Mouse (Mus musculus) thymus, adult 2 months (tissue): ENCODE results near the gene Trnt1. TPM values are rescaled to one million over a fixed set of nuclear protein-coding genes. Genes with fewer than 3 reads are reported as not detected.

ENCODE experiments used
- DNase-seq: peaks from one replicate; pipeline ENCODE4 v3.0.0; 2021
- H3K27ac ChIP-seq: fragments of 200-500 bp; 2 replicates; pipeline ENCODE4 v1.5.1; 2012; ENCODE audit warnings: low read length, control low read depth; ENCODE audit not compliant: control insufficient read depth, insufficient read depth
- H3K27me3 ChIP-seq: fragments of 200-500 bp; 2 replicates; pipeline ENCODE4 v1.6.1; 2012; ENCODE audit warnings: mild to moderate bottlenecking, low read length, moderate library complexity, mixed read lengths; ENCODE audit not compliant: control insufficient read depth, insufficient read depth
- H3K36me3 ChIP-seq: fragments of 200-500 bp; 2 replicates; pipeline ENCODE4 v1.6.1; 2012; ENCODE audit warnings: mild to moderate bottlenecking, low read length, moderate library complexity; ENCODE audit not compliant: control insufficient read depth, insufficient read depth
- H3K4me1 ChIP-seq: fragments of 200-500 bp; replicated peaks from 2 replicates; pipeline ENCODE4 v1.6.1; 2012; ENCODE audit warnings: low read length; ENCODE audit not compliant: control insufficient read depth, insufficient read depth
- H3K4me3 ChIP-seq: fragments of 200-500 bp; 2 replicates; pipeline ENCODE4 v1.5.1; 2012; ENCODE audit warnings: mild to moderate bottlenecking, low read length, control low read depth, moderate library complexity; ENCODE audit not compliant: control insufficient read depth, insufficient read depth
- CTCF ChIP-seq: fragments of 200-500 bp; IDR thresholded peaks from 2 replicates; pipeline ENCODE4 v1.5.1; 2012; ENCODE audit warnings: mild to moderate bottlenecking, control low read depth, low read length, moderate library complexity, borderline replicate concordance; ENCODE audit not compliant: control insufficient read depth, poor library complexity, insufficient read depth; ENCODE audit errors: extremely low read depth
- POLR2A ChIP-seq: fragments of 200-500 bp; IDR thresholded peaks from 2 replicates; pipeline ENCODE4 v1.6.1; 2012; ENCODE audit warnings: mild to moderate bottlenecking, low read length, control low read depth, moderate library complexity; ENCODE audit not compliant: control insufficient read depth, poor library complexity, insufficient read depth; ENCODE audit errors: extremely low read depth
- WGBS: fragments of 180-500 bp; shearing (Covaris S2); methylation state at CpG from one replicate; pipeline ENCODE4 v1.1.7; 2018; 5-methylcytosine and 5-hydroxymethylcytosine counted together
- polyA plus RNA-seq: library from polyadenylated mRNA; depleted of rRNA; stranded (reverse); fragments of >200 nt; gene quantifications from 2 replicates; pipeline ENCODE4 v1.2.3, GENCODE M21; 2012

The Trnt1 gene
- polyA plus RNA-seq, 1 experiment: 11.8 TPM

DNA sequence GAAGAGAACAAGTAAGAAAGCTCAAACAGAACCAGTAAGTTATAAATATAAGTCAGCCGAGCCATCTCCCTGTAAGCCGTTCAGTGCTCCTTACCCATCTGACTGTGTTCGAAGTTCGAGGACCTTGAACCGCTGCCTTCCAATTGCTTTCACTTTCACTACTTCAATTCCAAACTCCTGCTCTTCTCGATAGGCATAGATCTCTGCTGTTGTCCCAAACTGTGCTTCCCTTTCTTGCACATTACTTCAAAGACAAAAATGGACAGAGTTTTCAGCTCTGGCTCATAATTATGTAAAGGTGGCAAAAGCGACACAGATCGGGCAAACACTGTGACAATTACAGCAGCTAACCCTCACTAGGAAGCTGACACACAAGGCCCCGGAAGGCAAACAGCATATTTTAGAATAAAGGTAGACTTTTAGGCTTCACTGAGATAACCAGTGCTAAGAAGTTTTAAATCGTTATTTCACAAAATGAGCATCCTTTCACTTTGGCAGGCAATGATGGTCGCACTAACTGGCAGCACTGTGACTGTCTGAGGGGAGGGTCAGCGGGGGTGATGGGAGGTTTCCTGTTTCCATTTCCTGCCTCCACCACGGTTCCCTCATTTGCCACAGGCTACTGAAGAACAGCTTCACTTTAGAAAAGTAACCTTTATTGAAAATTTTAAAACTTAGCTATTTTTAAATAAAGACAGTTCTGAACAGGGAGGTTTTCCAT, 25.3 kb downstream of the Trnt1 start:
- TF ChIP-seq CTCF: no peak
- 33% methylated on average over 13 of the region's 13 CpGs for WGBS
- Histone ChIP-seq H3K4me3 (peak overlapping the region; percentile 33), H3K27ac (peak overlapping the region; percentile 79), H3K27me3 (no peaks in the 10 kb centered on the region), H3K36me3 (peaks cover 17% of the 10 kb centered on the region), H3K4me1 (peaks cover 9% of the 10 kb centered on the region)
- peak; percentile 23 for DNase-seq

DNA sequence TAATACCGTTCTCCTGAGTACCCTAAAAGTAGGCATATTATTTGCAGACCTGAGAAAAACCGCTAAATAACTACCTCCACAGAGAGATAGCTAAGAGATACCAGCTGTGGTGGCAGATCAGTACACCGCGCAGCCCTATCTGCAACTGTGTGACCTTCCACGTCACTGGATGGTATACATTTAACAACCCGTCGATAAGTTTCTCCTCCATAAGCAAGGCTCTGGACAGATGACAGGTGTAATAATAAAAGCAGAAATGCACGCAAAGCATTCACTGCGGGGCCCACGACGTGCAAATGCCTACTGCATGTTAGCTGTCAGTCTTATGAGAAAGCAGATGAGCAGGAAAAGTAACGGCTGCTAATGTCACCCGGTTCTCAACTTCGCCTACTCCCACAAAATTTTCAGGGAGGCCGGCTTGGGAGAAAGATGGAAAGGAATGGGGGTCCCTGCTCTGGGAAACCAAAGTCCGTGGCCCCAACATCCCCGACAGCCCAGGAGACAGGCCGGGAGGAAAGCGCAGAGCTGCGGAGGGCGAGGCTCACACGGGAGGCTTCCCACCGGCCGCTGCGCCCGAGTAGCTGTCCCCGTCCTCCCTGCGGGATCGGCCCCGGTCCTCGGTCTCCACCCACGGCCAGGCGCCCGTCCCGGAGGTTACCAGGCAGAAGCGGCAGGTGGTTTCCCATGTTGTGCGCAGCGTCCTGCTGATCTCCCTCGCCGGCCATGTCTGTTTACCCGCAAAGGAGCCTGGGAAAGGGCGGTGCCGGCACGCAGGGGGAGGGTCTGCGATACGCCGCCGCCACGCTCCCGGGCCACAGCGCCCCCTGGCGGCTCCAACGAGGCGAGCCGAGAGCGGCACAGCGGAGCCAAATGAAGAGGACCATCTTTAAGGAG, 30.7 kb downstream of the Trnt1 start, which contains the start of gene Crbn:
Crbn (minus strand) TSS at position 745 of the 894 bp plus-strand sequence.
- Histone ChIP-seq H3K27ac (no peak within 1 kb of the TSS), H3K27me3 (no peaks in the 10 kb centered on the region), H3K4me3 (peak within 1 kb of the TSS; percentile 99), H3K4me1 (peaks cover 6% of the 10 kb centered on the region), H3K36me3 (peaks cover 5% of the 10 kb centered on the region)
- TF ChIP-seq POLR2A (peak; percentile 76), CTCF (peak; percentile 95)
- peak; percentile 94 for DNase-seq
- 2% methylated on average over 57 of the region's 57 CpGs for WGBS

DNA sequence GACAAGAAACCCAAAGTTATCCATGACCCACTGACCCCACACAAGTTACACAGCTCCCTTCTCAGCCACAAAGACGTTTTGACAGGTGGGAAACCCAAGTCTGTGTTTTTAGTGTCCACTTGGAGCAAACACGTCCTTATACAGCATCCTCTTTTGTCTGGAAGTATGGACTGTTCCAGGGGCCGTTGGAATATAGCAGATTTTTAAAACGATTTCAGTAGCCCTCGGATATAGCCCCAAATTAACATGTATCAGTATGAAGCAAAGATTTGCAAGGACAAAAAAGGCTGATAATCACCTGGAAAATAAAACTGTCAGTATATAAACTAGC, 31.3 kb downstream of the Trnt1 start:
- Histone ChIP-seq H3K4me1 (0 out of 2 replicates have a peak, but pooled peaks cover 2% of the 10 kb centered on the region), H3K27ac (no peak overlapping the region), H3K36me3 (no peaks in the 10 kb centered on the region), H3K4me3 (no peak overlapping the region), H3K27me3 (no peaks in the 10 kb centered on the region)
- 62% methylated on average over 5 of the region's 5 CpGs for WGBS
- no peak for DNase-seq
- no peak for TF ChIP-seq CTCF
- TF ChIP-seq POLR2A: no peak

DNA sequence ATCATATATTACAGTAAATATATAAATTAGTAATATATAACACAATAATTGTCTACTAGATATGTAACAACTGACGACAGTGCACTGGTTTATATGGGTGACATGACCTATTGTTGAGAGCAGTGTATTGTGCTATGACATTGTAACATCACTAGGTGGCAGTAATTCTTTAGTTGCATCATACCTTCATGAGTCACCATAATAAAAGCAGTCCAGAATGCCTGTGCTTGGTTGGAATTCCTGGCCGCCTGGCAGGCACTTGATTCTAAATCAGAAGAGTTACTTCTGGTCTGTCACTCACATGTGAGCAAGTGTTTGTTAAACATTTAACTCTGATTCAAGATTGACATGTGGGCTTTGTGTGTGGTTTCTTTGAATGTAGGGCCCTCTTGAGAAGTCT, 36.0 kb downstream of the Trnt1 start:
- no peak overlapping the region for H3K4me3 ChIP-seq
- no peaks in the 10 kb centered on the region for H3K36me3 ChIP-seq
- no peak for DNase-seq
- TF ChIP-seq POLR2A (no peak), CTCF (no peak)
- no peaks in the 10 kb centered on the region for H3K27me3 ChIP-seq
- H3K4me1 ChIP-seq: no peaks in the 10 kb centered on the region
- 36% methylated on average over 2 of the region's 2 CpGs for WGBS
- H3K27ac ChIP-seq: no peak overlapping the region

DNA sequence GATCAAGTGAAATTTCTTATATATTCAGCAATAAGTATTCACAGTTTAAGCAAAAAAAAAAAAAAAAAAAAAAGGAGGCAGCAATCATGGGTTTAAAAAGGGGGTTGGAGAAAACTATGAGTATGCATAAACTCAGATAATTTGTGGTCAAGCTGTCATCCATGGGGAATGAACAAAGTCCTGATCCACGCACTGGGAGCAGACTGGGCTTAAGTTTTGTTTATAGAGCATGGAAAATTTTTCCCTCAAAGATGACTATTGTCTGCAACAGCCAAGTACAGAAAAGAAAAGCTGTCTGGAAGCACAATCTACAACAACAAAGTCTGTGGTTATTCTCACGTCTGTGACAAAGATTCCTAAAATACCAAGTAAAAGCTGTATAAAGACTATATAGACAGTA, 40.2 kb downstream of the Trnt1 start:
- no peak for TF ChIP-seq POLR2A
- WGBS: 63% methylated on average over 2 of the region's 2 CpGs
- no peaks in the 10 kb centered on the region for H3K36me3 ChIP-seq

DNA sequence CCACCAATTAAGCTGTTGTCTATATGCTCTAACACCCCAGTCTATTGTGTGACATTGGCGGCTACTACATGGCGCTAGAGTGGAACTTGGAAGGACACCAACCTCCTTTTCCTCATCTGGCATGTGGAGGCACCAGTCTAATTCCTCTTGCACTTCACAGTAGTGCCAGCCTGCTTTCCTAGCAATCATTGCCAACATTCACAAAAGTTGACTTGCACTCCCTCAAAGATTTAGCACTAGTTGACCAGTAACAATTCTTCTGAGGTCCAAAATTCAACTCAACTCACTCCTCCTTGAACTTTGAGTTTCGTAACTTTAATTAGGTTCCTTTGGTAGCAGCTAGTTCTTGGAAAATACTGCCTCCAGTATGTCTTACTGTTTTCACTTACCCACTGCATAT, 41.8 kb downstream of the Trnt1 start:
- WGBS: 93% methylated on average over 3 of the region's 3 CpGs
- H3K27ac ChIP-seq: no peak overlapping the region
- no peaks in the 10 kb centered on the region for H3K36me3 ChIP-seq
- no peaks in the 10 kb centered on the region for H3K4me1 ChIP-seq
- DNase-seq: no peak
- H3K27me3 ChIP-seq: no peaks in the 10 kb centered on the region
- no peak for TF ChIP-seq CTCF
- no peak for TF ChIP-seq POLR2A
- H3K4me3 ChIP-seq: no peak overlapping the region

More for the DNA sequence above, 40.2 kb downstream of the Trnt1 start:
- H3K4me1 ChIP-seq: no peaks in the 10 kb centered on the region
- DNase-seq: no peak
- no peaks in the 10 kb centered on the region for H3K27me3 ChIP-seq
- no peak overlapping the region for H3K27ac ChIP-seq
- H3K4me3 ChIP-seq: no peak overlapping the region
